ENCODE assay signal across 10 mouse cellular contexts in genomic region chr2:168518256-168518659, GRCm38 (mm10).
DNase-seq lines count a peak whose midpoint lies in the region; ATAC-seq and TF ChIP-seq lines count a peak whose summit lies in the region.
"Had no signal": no experiment of that assay in that cellular context is flagged by ENCODE, and none has a peak within 500 bp of the region (broad histone marks: within the 10 kb centered on the region; RNA-seq: fewer than 3 reads in every experiment).

No protein-coding gene starts in this region.

- H3K9me3 ChIP-seq in heart, embryonic 12.5 days (replicated peaks), result no peaks in the 10 kb centered on the region
- H3K9me3 ChIP-seq in hindbrain, embryonic 16.5 days (ENCODE audit: control insufficient read depth, low read length), result no peaks in the 10 kb centered on the region
- no peaks in the 10 kb centered on the region for H3K9me3 ChIP-seq in midbrain, embryonic 10.5 days (replicated peaks)
- H3K9me3 ChIP-seq: midbrain, embryonic 15.5 days had no signal

- H3K9ac ChIP-seq in heart, embryonic 12.5 days, result no peak overlapping the region
- no peak overlapping the region for H3K9ac ChIP-seq in hindbrain, embryonic 16.5 days (ENCODE audit: low read depth, low read length)
- H3K9ac ChIP-seq: midbrain, embryonic 15.5 days had no signal

- DNase-seq in heart, adult 11 months, result peak; percentile 99
- peak; percentile 17 for DNase-seq in brain, embryonic 14.5 days (ENCODE audit: low read depth)
- peak; percentile 10 for DNase-seq in lung, adult 2 months
- DNase-seq in left cerebral cortex, adult 11 months (ENCODE audit: low spot score), result no peak
- no peak for DNase-seq in midbrain, embryonic 10.5 days (ENCODE audit: low spot score)

- no peak for ATAC-seq in heart, embryonic 12.5 days (ENCODE audit: insufficient number of reproducible peaks, low FRiP score)
- no peak for ATAC-seq in hindbrain, embryonic 16.5 days
- ATAC-seq: forebrain, embryonic 14.5 days; midbrain, embryonic 15.5 days had no signal

- no peaks in the 10 kb centered on the region for H3K79me2 ChIP-seq in C2C12 (ENCODE audit: control insufficient read depth, insufficient read depth)

- peaks cover 8% of the 10 kb centered on the region for H3K27me3 ChIP-seq in heart, embryonic 12.5 days (replicated peaks)
- no peaks in the 10 kb centered on the region for H3K27me3 ChIP-seq in C2C12 (ENCODE audit: control insufficient read depth, insufficient read depth, insufficient read length)
- no peaks in the 10 kb centered on the region for H3K27me3 ChIP-seq in hindbrain, embryonic 16.5 days (replicated peaks; ENCODE audit: control insufficient read depth, insufficient read depth, low read length)
- H3K27me3 ChIP-seq in midbrain, embryonic 10.5 days (ENCODE audit: low read depth, poor library complexity, severe bottlenecking), result no peaks in the 10 kb centered on the region; the same call in 1 of the 2 replicates
- H3K27me3 ChIP-seq: midbrain, embryonic 15.5 days had no signal

- H3K27ac ChIP-seq in heart, embryonic 12.5 days (ENCODE audit: poor library complexity, severe bottlenecking), result no peak overlapping the region
- H3K27ac ChIP-seq in hindbrain, embryonic 16.5 days (ENCODE audit: low read depth, low read length), result no peak overlapping the region
- H3K27ac ChIP-seq in midbrain, embryonic 10.5 days (replicated peaks), result no peak overlapping the region
- H3K27ac ChIP-seq: midbrain, embryonic 15.5 days had no signal

- TF ChIP-seq POLR2A in brain, embryonic 14.5 days (IDR thresholded peaks at IDR 0.05; ENCODE audit: borderline replicate concordance, extremely low read depth, insufficient read depth, insufficient read length, poor library complexity, severe bottlenecking), result no peak
- no peak for TF ChIP-seq POLR2A in lung, adult 2 months (IDR thresholded peaks at IDR 0.05; ENCODE audit: borderline replicate concordance, extremely low read depth, low read depth, low read length)

- H3K4me2 ChIP-seq in heart, embryonic 12.5 days, result no peak overlapping the region
- no peak overlapping the region for H3K4me2 ChIP-seq in hindbrain, embryonic 16.5 days (ENCODE audit: low read length)
- H3K4me2 ChIP-seq: midbrain, embryonic 15.5 days had no signal

- H3K79me3 ChIP-seq in C2C12 (ENCODE audit: low read depth), result no peaks in the 10 kb centered on the region

- 75% methylated on average over 15 of the region's 15 CpGs for WGBS in heart, embryonic 12.5 days
- 58% methylated on average over 15 of the region's 15 CpGs for WGBS in lung, adult 2 months
- 68% methylated on average over 15 of the region's 15 CpGs for WGBS in hindbrain, embryonic 16.5 days
- WGBS in midbrain, embryonic 10.5 days, result 88% methylated on average over 15 of the region's 15 CpGs

- peaks cover 10% of the 10 kb centered on the region; the same call in 1 of the 2 replicates for H3K36me3 ChIP-seq in heart, embryonic 12.5 days
- H3K36me3 ChIP-seq in C2C12 (ENCODE audit: control insufficient read depth, insufficient read depth), result no peaks in the 10 kb centered on the region
- H3K36me3 ChIP-seq in hindbrain, embryonic 16.5 days (ENCODE audit: control insufficient read depth, insufficient read depth, low read length), result no peaks in the 10 kb centered on the region
- no peaks in the 10 kb centered on the region for H3K36me3 ChIP-seq in midbrain, embryonic 10.5 days
- H3K36me3 ChIP-seq: midbrain, embryonic 15.5 days had no signal

- H3K4me3 ChIP-seq in heart, embryonic 12.5 days, result no peak overlapping the region
- H3K4me3 ChIP-seq in C2C12 (ENCODE audit: insufficient read depth, poor library complexity, severe bottlenecking), result no peak overlapping the region
- no peak overlapping the region for H3K4me3 ChIP-seq in lung, adult 2 months (replicated peaks; ENCODE audit: extremely low read depth, low read depth, low read length)
- H3K4me3 ChIP-seq in hindbrain, embryonic 16.5 days (ENCODE audit: low read length), result no peak overlapping the region
- no peak overlapping the region for H3K4me3 ChIP-seq in midbrain, embryonic 10.5 days
- H3K4me3 ChIP-seq: midbrain, embryonic 15.5 days had no signal

- TF ChIP-seq CTCF in C2C12 (IDR thresholded peaks at IDR 0.05; ENCODE audit: control insufficient read depth, insufficient read depth, insufficient read length), result no peak
- no peak for TF ChIP-seq CTCF in brain, embryonic 14.5 days (IDR thresholded peaks at IDR 0.05; ENCODE audit: borderline replicate concordance, extremely low read depth, insufficient read depth, insufficient read length)
- no peak for TF ChIP-seq CTCF in lung, adult 2 months (IDR thresholded peaks at IDR 0.05; ENCODE audit: insufficient read depth, low read length)

- peaks cover 31% of the 10 kb centered on the region for H3K4me1 ChIP-seq in heart, embryonic 12.5 days (replicated peaks)
- no peaks in the 10 kb centered on the region for H3K4me1 ChIP-seq in lung, adult 2 months (ENCODE audit: control insufficient read depth, insufficient read depth, low read length)
- no peaks in the 10 kb centered on the region for H3K4me1 ChIP-seq in hindbrain, embryonic 16.5 days (ENCODE audit: control insufficient read depth, insufficient read depth, low read depth, low read length)
- H3K4me1 ChIP-seq in midbrain, embryonic 10.5 days, result 0 out of 2 replicates have a peak, but pooled peaks cover 7% of the 10 kb centered on the region
- H3K4me1 ChIP-seq: midbrain, embryonic 15.5 days had no signal

- H3ac ChIP-seq in C2C12 (ENCODE audit: control insufficient read depth, insufficient read length, low read depth), result no peak overlapping the region

TF ChIP-seq in C2C12, 6 proteins besides CTCF, POLR2A, EP300 and RAD21:
- TF ChIP-seq MYOD1 (IDR thresholded peaks at IDR 0.05; ENCODE audit: control insufficient read depth, insufficient read length, low read depth), result peak; percentile 81
- peak; percentile 86 for TF ChIP-seq USF1 (IDR thresholded peaks at IDR 0.05; ENCODE audit: low read depth)
- peak; percentile 98 for TF ChIP-seq FOSL1 (IDR thresholded peaks at IDR 0.05; ENCODE audit: insufficient read depth, low read length, poor library complexity, severe bottlenecking)
- no peak for TF ChIP-seq MYOG (IDR thresholded peaks at IDR 0.05; ENCODE audit: control insufficient read depth, extremely low read depth, insufficient read length)
- TF ChIP-seq MAX (IDR thresholded peaks at IDR 0.05), result peak; percentile 87
- no peak for TF ChIP-seq CEBPB (IDR thresholded peaks at IDR 0.05; ENCODE audit: low read depth)
TF ChIP-seq in C2C12: peak in this region for 4.

Comparison
In these comparisons a context has a peak if more than half of its experiments do, and no peak if none do; other contexts are left out.
1. DNase-seq: peak in heart, adult 11 months (single experiment), brain, embryonic 14.5 days (single experiment) and lung, adult 2 months (single experiment); none in left cerebral cortex, adult 11 months (single experiment) and midbrain, embryonic 10.5 days (single experiment).